Mouse (Mus musculus) E14TG2a.4 (cell line): ENCODE results near the gene Bcam.

Experiments used
- CTCF ChIP-seq: conservative IDR thresholded peaks from 2 replicates; pipeline ENCODE4 v1.5.1; 2014; ENCODE audit warnings: low read length
- NANOG ChIP-seq: IDR thresholded peaks from 2 replicates; pipeline ENCODE4 v1.6.1; 2014; ENCODE audit warnings: borderline replicate concordance, low read length, mixed read lengths
- POU5F1 ChIP-seq: IDR thresholded peaks from 2 replicates; pipeline ENCODE4 v1.6.1; 2014; ENCODE audit warnings: low read length, borderline replicate concordance

DNA sequence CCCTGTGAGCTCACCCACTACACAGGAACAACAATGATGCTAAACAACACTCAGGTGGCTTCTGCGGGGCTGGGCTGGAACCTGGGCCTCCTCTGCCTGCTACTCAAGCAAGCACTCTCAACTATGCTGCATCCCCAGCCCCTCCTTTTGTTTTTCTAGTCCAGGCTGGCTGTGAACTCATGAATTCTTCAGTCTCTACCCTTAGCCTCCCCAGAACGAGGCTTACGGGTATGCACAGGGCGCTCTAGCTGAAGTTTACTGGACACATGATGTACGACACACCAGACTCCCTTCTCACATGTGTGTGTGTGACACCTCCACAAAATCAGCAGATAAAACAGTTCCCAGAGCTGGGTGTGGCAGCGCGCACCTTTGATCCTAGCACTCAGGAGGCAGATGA lies 48.1 kb upstream of the Bcam start:
- TF ChIP-seq CTCF (no peak), NANOG (no peak), POU5F1 (no peak)
